Mouse (Mus musculus): Measurements from ENCODE around the gene Olfr1297. TPM values are rescaled to one million over a fixed set of nuclear protein-coding genes. Genes with fewer than 3 reads are reported as not detected.

Olfr1297 gene
- not detected for polyA plus RNA-seq (2014; fragmentation: Illumina TruSeq; extraction: RNeasy Lipid Tissue Mini Kit (QIAGEN cat#74804); ENCODE audit: low read depth, low replicate concordance)

GRCm38 (mm10) chr2:111626397-111626796 is at the start of gene Olfr1297:
Gene Olfr1297 (minus strand): TSS chr2:111626497.

GRCm38 (mm10) chr2:111661119-111661518 is 34.8 kb upstream of the Olfr1297 start, which contains the start of gene Olfr1299:
Gene Olfr1299 (plus strand): TSS chr2:111661419.

GRCm38 (mm10) chr2:111649101-111649500 is 22.8 kb upstream of the Olfr1297 start, which contains the start of gene Olfr1298:
Gene Olfr1298 (minus strand): TSS chr2:111649201.

GRCm38 (mm10) chr2:111569581-111569980 is 56.7 kb downstream of the Olfr1297 start, which contains the start of gene Olfr1295:
Gene Olfr1295 (minus strand): TSS chr2:111569681.

Other genes starting within 250 kb of the Olfr1297 start
- gene Olfr1286, start 203.4 kb downstream of the Olfr1297 start, polyA plus RNA-seq (2014; fragmentation: Illumina TruSeq; extraction: RNeasy Lipid Tissue Mini Kit (QIAGEN cat#74804); ENCODE audit: low read depth, low replicate concordance), result not detected
- gene Olfr1287, start 177.4 kb downstream of the Olfr1297 start, polyA plus RNA-seq (2014; fragmentation: Illumina TruSeq; extraction: RNeasy Lipid Tissue Mini Kit (QIAGEN cat#74804); ENCODE audit: low read depth, low replicate concordance), result not detected
- gene Olfr1288, start 152.4 kb downstream of the Olfr1297 start, polyA plus RNA-seq (2014; fragmentation: Illumina TruSeq; extraction: RNeasy Lipid Tissue Mini Kit (QIAGEN cat#74804); ENCODE audit: low read depth, low replicate concordance), result not detected
- not detected for gene Olfr1289, start 145.7 kb downstream of the Olfr1297 start, polyA plus RNA-seq (2014; fragmentation: Illumina TruSeq; extraction: RNeasy Lipid Tissue Mini Kit (QIAGEN cat#74804); ENCODE audit: low read depth, low replicate concordance)
- not detected for gene Olfr1290, start 132.7 kb downstream of the Olfr1297 start, polyA plus RNA-seq (2014; fragmentation: Illumina TruSeq; extraction: RNeasy Lipid Tissue Mini Kit (QIAGEN cat#74804); ENCODE audit: low read depth, low replicate concordance)
- gene Olfr1291-ps1, start 129.3 kb downstream of the Olfr1297 start, polyA plus RNA-seq (2014; fragmentation: Illumina TruSeq; extraction: RNeasy Lipid Tissue Mini Kit (QIAGEN cat#74804); ENCODE audit: low read depth, low replicate concordance), result not detected
- gene Olfr1293-ps, start 101.3 kb downstream of the Olfr1297 start, polyA plus RNA-seq (2014; fragmentation: Illumina TruSeq; extraction: RNeasy Lipid Tissue Mini Kit (QIAGEN cat#74804); ENCODE audit: low read depth, low replicate concordance), result not detected
- gene Olfr1294, start 86.2 kb downstream of the Olfr1297 start, polyA plus RNA-seq (2014; fragmentation: Illumina TruSeq; extraction: RNeasy Lipid Tissue Mini Kit (QIAGEN cat#74804); ENCODE audit: low read depth, low replicate concordance), result not detected
- gene Olfr1295, start 56.8 kb downstream of the Olfr1297 start, polyA plus RNA-seq (2014; fragmentation: Illumina TruSeq; extraction: RNeasy Lipid Tissue Mini Kit (QIAGEN cat#74804); ENCODE audit: low read depth, low replicate concordance), result not detected
- not detected for gene Olfr1298, start 22.7 kb upstream of the Olfr1297 start, polyA plus RNA-seq (2014; fragmentation: Illumina TruSeq; extraction: RNeasy Lipid Tissue Mini Kit (QIAGEN cat#74804); ENCODE audit: low read depth, low replicate concordance)
- gene Olfr1299, start 34.9 kb upstream of the Olfr1297 start, polyA plus RNA-seq (2014; fragmentation: Illumina TruSeq; extraction: RNeasy Lipid Tissue Mini Kit (QIAGEN cat#74804); ENCODE audit: low read depth, low replicate concordance), result not detected
- gene Olfr1301, start 124.5 kb upstream of the Olfr1297 start, polyA plus RNA-seq (2014; fragmentation: Illumina TruSeq; extraction: RNeasy Lipid Tissue Mini Kit (QIAGEN cat#74804); ENCODE audit: low read depth, low replicate concordance), result not detected
- not detected for gene Olfr1302, start 150.9 kb upstream of the Olfr1297 start, polyA plus RNA-seq (2014; fragmentation: Illumina TruSeq; extraction: RNeasy Lipid Tissue Mini Kit (QIAGEN cat#74804); ENCODE audit: low read depth, low replicate concordance)
- gene Olfr1303, start 193.8 kb upstream of the Olfr1297 start, polyA plus RNA-seq (2014; fragmentation: Illumina TruSeq; extraction: RNeasy Lipid Tissue Mini Kit (QIAGEN cat#74804); ENCODE audit: low read depth, low replicate concordance), result not detected

All from kidney, adult 10 weeks (tissue).